Mouse (Mus musculus) spleen, postnatal 10 days (tissue): Measurements from ENCODE around the gene Cyp2c23.

Experiments used
- DNase-seq, 2 experiments: peaks; one replicate each; pipeline ENCODE4 v3.0.0; 2021 to 2022; ENCODE audit warnings: low spot score in 2 of 2

Cyp2c23 gene

GRCm38 (mm10) chr19:44024921-44025585, 4.0 kb downstream of the Cyp2c23 start:
- DNase-seq: no peak

GRCm38 (mm10) chr19:44023066-44023465, 5.9 kb downstream of the Cyp2c23 start:
- peak in 1 of 2 experiments; percentile 33 for DNase-seq

GRCm38 (mm10) chr19:44021502-44021901, 7.5 kb downstream of the Cyp2c23 start:
- DNase-seq: no peak

- DNase-seq: no peak
These were observed 9.3 kb downstream of the Cyp2c23 start for GRCm38 (mm10) chr19:44019739-44020138.

GRCm38 (mm10) chr19:44013862-44014261, 15.1 kb downstream of the Cyp2c23 start:
- no peak for DNase-seq

DNA sequence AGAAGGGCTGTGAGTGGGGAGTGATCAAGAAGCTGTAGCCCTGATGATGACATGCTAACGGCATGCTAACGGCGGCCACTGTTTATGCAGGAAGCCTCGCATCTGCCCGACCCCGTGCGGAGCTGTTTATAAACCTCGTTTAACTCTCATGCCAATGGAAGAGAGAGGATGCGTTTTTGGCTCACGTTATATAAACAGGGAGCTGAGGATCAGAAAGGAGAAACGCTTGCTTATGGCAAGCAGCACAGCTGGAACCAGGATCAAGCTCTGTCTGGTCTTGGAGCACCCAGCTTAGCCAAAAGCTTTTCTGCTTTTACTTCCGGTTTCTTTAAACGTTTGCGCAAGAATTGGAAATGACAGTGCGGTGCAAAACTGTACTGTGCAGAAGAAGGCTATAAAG, 20.2 kb downstream of the Cyp2c23 start:
- no peak for DNase-seq

- DNase-seq: no peak
These were observed 21.8 kb downstream of the Cyp2c23 start for GRCm38 (mm10) chr19:44007186-44007585.

DNA sequence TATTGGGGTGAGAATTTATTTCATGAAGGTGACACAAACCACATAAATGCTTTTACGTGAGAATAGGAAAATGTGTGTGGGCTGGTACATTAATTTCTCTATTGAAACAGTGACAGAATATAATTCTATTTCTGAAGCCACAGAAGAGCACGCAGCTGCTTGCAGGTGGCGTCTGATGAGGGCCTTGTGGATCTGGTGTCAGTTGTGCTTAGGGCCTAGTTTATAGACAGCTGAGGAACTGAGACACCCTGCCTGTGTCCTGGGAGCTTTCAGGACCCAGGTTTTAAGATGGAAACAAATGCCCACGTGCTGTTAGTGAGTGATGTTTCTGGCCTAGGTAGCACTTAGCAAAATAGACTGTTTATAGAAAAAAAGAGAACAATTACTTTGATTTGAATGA, 24.0 kb downstream of the Cyp2c23 start:
- no peak for DNase-seq

DNA sequence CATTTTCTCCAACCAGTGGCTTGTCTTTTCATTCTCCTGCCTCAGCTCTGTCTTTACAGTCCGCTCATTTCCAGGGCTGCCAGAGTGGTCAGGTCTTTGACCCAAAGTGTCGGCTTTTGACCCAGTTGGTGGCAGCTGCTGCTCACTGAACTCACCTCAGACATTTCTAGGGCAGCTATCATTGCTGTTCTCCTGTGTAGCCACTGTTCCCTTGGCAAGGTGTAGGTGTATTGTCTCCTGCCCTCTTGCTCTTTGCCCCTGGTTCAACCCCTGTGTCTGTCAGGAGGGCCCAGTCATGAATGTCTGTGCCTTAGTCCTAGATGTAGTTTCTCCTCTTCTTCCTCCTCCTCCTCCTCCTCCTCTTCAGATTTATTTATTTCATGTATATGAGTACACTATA, 24.7 kb downstream of the Cyp2c23 start:
- DNase-seq: no peak

DNA sequence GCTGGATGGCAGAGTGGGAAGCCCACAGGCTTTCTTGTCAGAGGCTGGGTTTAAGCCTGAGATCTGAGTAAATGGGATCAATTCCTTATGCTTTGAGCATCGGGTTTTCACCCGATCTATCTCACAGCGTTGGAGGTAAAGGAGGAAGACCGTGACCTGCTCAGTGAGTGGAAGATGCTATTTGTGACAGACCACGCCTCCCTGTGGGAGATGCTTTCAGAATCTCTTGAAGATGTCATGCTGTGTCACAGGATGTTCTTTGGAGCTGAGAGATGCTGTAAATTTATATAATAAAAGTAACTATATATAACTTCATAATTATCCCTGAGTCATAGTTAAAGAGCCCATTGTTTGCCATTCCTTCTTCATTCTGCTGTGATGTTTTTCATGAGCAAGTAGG, 28.3 kb downstream of the Cyp2c23 start:
- DNase-seq: no peak

- no peak for DNase-seq
These were observed 28.9 kb downstream of the Cyp2c23 start for GRCm38 (mm10) chr19:44000061-44000460.

- DNase-seq: no peak
These were observed 30.0 kb downstream of the Cyp2c23 start for GRCm38 (mm10) chr19:43998802-43999527.

- DNase-seq: no peak
These were observed 30.9 kb downstream of the Cyp2c23 start for GRCm38 (mm10) chr19:43998101-43998500.

DNA sequence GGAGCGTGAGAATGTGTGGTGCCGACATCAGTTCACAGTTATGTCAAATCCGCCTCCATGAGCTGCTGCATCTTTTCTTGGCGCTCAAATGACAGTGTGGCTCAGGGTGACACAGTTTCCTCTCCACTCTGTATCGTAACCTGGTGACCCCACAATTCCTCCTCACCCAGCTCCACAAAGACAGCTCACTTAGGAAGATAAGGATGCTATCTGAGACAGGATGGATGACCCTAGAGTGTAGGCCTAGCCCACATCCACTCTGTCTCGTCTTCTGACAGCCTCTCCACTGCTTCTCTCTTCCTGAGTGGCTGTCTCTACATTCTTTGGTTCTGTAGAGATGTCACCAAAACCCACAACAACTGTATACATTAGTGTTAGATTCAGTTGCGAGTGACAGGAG, 33.6 kb downstream of the Cyp2c23 start:
- DNase-seq: no peak

DNA sequence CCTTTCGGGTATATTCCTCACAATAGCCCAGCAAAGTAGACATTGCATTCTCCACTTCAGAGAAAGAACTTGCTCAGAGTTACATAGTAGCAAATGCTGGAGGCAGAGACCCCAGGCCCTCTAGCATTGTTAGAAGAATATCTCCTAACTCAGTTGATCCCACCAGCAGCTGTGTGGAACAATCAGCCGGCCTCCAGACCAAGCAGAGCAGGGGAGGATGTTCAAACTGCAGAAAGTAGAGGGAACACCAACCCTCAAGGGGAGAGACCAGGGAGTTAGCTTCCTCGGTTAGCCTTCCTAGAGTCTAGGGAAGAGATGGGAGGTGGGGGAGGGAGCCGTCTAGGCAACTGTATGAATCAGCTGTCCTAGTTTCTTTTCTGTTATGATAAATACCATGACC, 36.5 kb downstream of the Cyp2c23 start:
- DNase-seq: no peak

- no peak for DNase-seq
These were observed 38.6 kb downstream of the Cyp2c23 start for GRCm38 (mm10) chr19:43990362-43990761.

DNA sequence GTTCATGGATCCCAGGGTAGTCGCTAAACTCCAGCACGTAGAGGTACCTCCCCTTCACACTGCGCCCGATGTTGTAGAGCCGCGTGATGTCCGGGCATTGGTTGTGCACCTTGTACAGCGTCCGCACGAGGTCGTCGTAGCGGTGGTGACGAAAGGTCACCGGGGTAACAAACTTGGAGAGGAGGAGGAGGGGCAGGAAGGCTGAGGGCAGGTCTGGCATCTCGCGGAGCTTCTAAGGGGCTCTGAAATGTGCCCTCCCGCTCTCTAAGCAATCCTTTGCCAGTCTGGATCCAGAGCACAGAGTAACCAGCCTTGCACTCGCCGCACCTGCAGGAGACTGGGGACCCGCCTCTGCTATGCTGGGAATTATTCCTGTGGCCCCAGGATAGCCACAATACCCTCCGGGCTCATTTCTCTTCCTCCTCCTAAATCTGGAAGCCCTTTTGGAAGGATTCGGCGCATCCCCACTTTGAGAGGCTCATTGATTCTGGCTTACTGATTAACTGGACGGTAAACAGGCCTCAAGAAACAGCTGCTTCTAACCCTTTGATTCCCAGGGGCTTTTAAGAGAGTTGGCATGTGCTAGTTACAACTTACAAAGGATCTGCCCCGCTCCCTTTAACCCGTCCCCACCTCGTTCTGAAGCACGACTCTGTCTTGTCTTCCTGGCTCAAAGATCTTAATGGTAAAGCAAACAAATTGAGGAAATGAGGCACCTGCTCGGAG, 42.8 kb downstream of the Cyp2c23 start, which contains the start of gene Cpn1:
Gene Cpn1 (minus strand): TSS at position 488 of the 726 bp plus-strand sequence.
- no peak for DNase-seq

DNA sequence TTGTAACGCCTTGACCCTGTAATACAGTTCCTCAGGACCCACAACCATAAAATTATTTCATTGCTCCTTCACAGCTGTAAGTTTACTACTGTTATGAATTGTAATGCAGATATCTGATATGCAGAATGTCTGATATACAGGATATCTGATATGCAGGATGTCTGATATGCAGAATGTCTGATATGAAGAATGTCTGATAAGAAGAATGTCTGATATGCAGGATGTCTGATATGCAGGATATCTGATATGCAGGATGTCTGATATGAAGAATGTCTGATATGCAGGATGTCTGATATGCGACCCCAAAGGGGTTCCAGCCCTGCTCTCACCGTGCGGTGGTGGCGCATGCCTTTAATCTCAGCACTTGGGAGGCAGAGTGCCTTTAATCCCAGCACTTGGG, 47.0 kb downstream of the Cyp2c23 start:
- no peak for DNase-seq

DNA sequence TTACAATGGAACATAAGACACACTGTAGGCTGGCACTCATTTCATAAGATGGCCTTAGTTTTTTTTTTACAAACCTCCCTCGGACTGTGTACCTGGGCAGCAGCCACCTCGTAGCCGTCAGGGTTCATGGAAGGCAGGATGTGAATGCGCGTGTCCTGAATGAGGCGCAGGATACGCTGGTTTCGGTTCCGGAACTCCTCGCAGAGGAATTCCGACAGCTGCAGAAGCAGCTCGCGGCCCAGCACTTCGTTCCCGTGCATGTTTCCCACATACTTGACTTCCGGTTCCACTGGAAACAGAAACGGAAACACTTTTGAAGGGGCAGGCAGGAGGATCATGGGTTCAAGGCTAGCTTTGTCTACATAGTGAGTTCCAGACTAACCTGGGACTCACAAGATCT, 48.3 kb downstream of the Cyp2c23 start:
- no peak for DNase-seq

GRCm38 (mm10) chr19:43977799-43978198, 51.2 kb downstream of the Cyp2c23 start:
- DNase-seq: no peak

DNA sequence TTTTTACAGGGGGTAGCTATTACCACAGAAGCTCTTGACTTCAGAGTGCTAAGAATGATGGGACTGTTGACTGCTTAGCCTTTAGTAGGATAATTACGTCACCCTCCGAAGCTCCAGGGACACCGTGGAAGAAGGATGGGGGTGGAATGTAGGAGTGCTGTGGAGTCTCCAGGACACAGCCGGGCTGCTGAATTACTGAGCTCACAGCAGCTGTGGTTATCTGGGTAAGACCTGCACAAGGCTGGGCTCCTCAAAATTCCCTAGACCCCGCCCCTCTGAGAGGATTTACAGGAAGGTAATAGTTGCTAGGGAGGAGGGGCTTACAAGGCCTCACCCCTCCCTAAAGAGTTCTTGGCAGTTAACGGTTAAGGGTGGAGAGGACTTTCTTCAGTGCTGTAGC, 52.3 kb downstream of the Cyp2c23 start:
- DNase-seq: no peak

GRCm38 (mm10) chr19:43974221-43974620, 54.8 kb downstream of the Cyp2c23 start:
- no peak for DNase-seq

- DNase-seq: no peak
These were observed 55.3 kb downstream of the Cyp2c23 start for GRCm38 (mm10) chr19:43973711-43974110.
